Mouse (Mus musculus): ENCODE results near the gene Fam166b.

GRCm38 (mm10) chr4:43398014-43398413 is 30.9 kb downstream of the Fam166b start:
- TF ChIP-seq CTCF (IDR thresholded peaks at IDR 0.05; ENCODE audit: extremely low read depth, insufficient read depth, insufficient read length, insufficient replicate concordance) (no peak), POLR2A (IDR thresholded peaks at IDR 0.05; ENCODE audit: low read depth, low read length) (no peak)

Measured in spleen, adult 2 months (tissue).